Mouse (Mus musculus) heart, adult 2 months (tissue): ENCODE results near the gene Wwc2.
"Not testable (repeated sequence)": the region's sequence is repeated elsewhere in the genome, so short reads cannot be mapped to it uniquely, and the experiment has no call there.

Source experiments
- CTCF ChIP-seq: fragments of 200-600 bp; IDR thresholded peaks from 2 replicates; pipeline ENCODE4 v1.8.1; 2022; ENCODE audit warnings: antibody characterized with exemption, mild to moderate bottlenecking, moderate library complexity
- POLR2A ChIP-seq: fragments of 200-500 bp; IDR thresholded peaks from 2 replicates; pipeline ENCODE4 v1.6.1; 2011; ENCODE audit warnings: mild to moderate bottlenecking, low read depth, low read length, control low read depth; ENCODE audit not compliant: insufficient read depth

DNA sequence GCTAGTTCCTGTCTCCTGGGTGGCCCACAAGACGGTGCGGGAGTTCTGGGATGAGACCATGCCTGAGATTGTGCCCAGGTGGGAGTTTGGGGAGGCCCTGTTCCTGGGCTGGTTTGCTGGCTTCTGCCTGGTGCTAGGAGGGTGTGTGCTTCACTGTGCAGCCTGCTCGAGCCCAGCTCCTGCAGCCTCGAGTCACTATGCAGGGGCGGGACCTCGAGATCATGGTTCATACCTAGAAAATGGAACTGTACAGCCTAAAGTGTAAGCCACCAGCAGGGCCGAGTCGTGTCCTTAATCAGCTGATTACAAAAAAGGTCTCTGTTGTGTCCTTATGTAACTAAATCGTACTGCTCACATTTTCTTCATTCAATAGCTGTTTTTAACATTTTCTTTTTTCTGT is 168.2 kb downstream of the Wwc2 start:
- not testable (repeated sequence) for TF ChIP-seq POLR2A, CTCF
